Mouse (Mus musculus) thymus, adult 2 months (tissue): ENCODE measurements around the gene Otogl.

Experiments used
- CTCF ChIP-seq: fragments of 200-500 bp; IDR thresholded peaks from 2 replicates; pipeline ENCODE4 v1.5.1; 2012; ENCODE audit warnings: mild to moderate bottlenecking, control low read depth, low read length, moderate library complexity, borderline replicate concordance; ENCODE audit not compliant: control insufficient read depth, poor library complexity, insufficient read depth; ENCODE audit errors: extremely low read depth
- POLR2A ChIP-seq: fragments of 200-500 bp; IDR thresholded peaks from 2 replicates; pipeline ENCODE4 v1.6.1; 2012; ENCODE audit warnings: mild to moderate bottlenecking, low read length, control low read depth, moderate library complexity; ENCODE audit not compliant: control insufficient read depth, poor library complexity, insufficient read depth; ENCODE audit errors: extremely low read depth

DNA sequence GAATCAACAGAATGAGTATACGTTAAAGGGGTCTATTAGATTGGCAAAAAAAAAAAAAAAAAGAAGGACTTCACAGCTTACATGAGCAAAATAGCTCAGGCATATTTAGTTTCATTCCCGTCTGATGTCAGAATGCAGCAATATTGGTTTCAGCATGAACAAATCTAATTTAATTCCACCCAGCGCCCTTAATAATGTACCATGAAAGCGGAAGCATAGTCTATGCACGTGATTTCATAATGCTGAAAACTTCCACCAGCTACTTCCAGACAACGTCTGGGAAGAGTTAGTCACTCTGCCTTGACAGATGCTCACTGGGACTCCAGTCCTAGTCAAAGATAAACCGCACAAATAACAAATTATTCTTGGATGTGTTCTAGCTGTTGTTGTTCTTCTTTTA, 176.5 kb downstream of the Otogl start:
- TF ChIP-seq CTCF, result no peak
- no peak for TF ChIP-seq POLR2A
